Mouse (Mus musculus) urinary bladder, postnatal 36 days (tissue): ENCODE data around the gene Gm11084.
"Not testable (repeated sequence)": the region's sequence is repeated elsewhere in the genome, so short reads cannot be mapped to it uniquely, and the experiment has no call there.

Source experiments
- DNase-seq, 2 experiments: peaks; one replicate each; pipeline ENCODE4 v3.0.0; 2022; ENCODE audit warnings: low spot score in 2 of 2, mixed read lengths in 1 of 2

The Gm11084 gene

GRCm38 (mm10) chr2:72995346-72996097 is 9.0 kb upstream of the Gm11084 start:
- peak; percentile 72 to 79 for DNase-seq

GRCm38 (mm10) chr2:72994165-72994564 is 7.6 kb upstream of the Gm11084 start:
- DNase-seq: no peak

GRCm38 (mm10) chr2:72992497-72992896 is 6.0 kb upstream of the Gm11084 start:
- no peak for DNase-seq

GRCm38 (mm10) chr2:72988945-72989344 is 2.4 kb upstream of the Gm11084 start:
- DNase-seq: not testable (repeated sequence)

- no peak for DNase-seq
Observed at GRCm38 (mm10) chr2:72985516-72985915, 1.0 kb downstream of the Gm11084 start.

- DNase-seq: no peak
Observed at GRCm38 (mm10) chr2:72984806-72985205, 1.7 kb downstream of the Gm11084 start.

- no peak for DNase-seq
Observed at GRCm38 (mm10) chr2:72983211-72983610, 3.3 kb downstream of the Gm11084 start.

GRCm38 (mm10) chr2:72982110-72982785 is 4.3 kb downstream of the Gm11084 start:
- DNase-seq: no peak

GRCm38 (mm10) chr2:72981441-72982109 is 4.9 kb downstream of the Gm11084 start:
- no peak for DNase-seq

GRCm38 (mm10) chr2:72981075-72981420 is 5.5 kb downstream of the Gm11084 start:
- DNase-seq: no peak

- peak; percentile 92 to 98 for DNase-seq
Observed at GRCm38 (mm10) chr2:72980337-72981074, 6.0 kb downstream of the Gm11084 start, which contains the start of gene Sp3. Gene Sp3, minus strand, starts transcription at chr2:72980446.

- DNase-seq: peak; percentile 59 to 88
Observed at GRCm38 (mm10) chr2:72979659-72980071, 6.9 kb downstream of the Gm11084 start.

GRCm38 (mm10) chr2:72978901-72979658 is 7.4 kb downstream of the Gm11084 start:
- DNase-seq: peak; percentile 83 to 89

GRCm38 (mm10) chr2:72978473-72978872 is 8.0 kb downstream of the Gm11084 start:
- no peak for DNase-seq

GRCm38 (mm10) chr2:72977272-72977671 is 9.2 kb downstream of the Gm11084 start:
- no peak for DNase-seq

- no peak for DNase-seq
Observed at GRCm38 (mm10) chr2:72976036-72976435, 10.5 kb downstream of the Gm11084 start.

GRCm38 (mm10) chr2:72970831-72971230 is 15.7 kb downstream of the Gm11084 start:
- DNase-seq: no peak

GRCm38 (mm10) chr2:72970302-72970701 is 16.2 kb downstream of the Gm11084 start:
- no peak for DNase-seq

- DNase-seq: no peak
Observed at GRCm38 (mm10) chr2:72968536-72968935, 18.0 kb downstream of the Gm11084 start.

GRCm38 (mm10) chr2:72965450-72965849 is 21.1 kb downstream of the Gm11084 start:
- no peak for DNase-seq

GRCm38 (mm10) chr2:72956415-72956814 is 30.1 kb downstream of the Gm11084 start:
- no peak for DNase-seq
